Mouse (Mus musculus) activated CD4-positive, CD25-positive, alpha-beta regulatory T cell, adult 4 months (primary cell): ENCODE results near the gene Vmn1r35. TPM values are rescaled to one million over a fixed set of nuclear protein-coding genes. Genes with fewer than 3 reads are reported as not detected.
"Not testable (repeated sequence)": the region's sequence is repeated elsewhere in the genome, so short reads cannot be mapped to it uniquely, and the experiment has no call there.

Source experiments
- ATAC-seq: one replicate; pipeline ENCODE4 v1.8.0; 2017
- polyA plus RNA-seq, 2 experiments: library from polyadenylated mRNA; unstranded; fragments of 100-300 nt; shearing (Covaris generic); gene quantifications; one replicate each; pipeline ENCODE4 v1.2.1; 2017

Vmn1r35 gene
- polyA plus RNA-seq: not detected

- ATAC-seq: no peak
Observed at GRCm38 (mm10) chr6:66685806-66686205, at the start of gene Vmn1r35. Gene Vmn1r35, minus strand, starts transcription at chr6:66685906.

GRCm38 (mm10) chr6:66729082-66729481, 43.4 kb upstream of the Vmn1r35 start, which contains the start of gene Vmn1r37:
Gene Vmn1r37, plus strand, starts transcription at chr6:66729382.
- ATAC-seq: not testable (repeated sequence)

- not testable (repeated sequence) for ATAC-seq
Observed at GRCm38 (mm10) chr6:66719068-66719467, 33.4 kb upstream of the Vmn1r35 start, which contains the start of gene Vmn1r36. Gene Vmn1r36, minus strand, starts transcription at chr6:66719168.

- no peak for ATAC-seq
Observed at GRCm38 (mm10) chr6:66713854-66714253, 28.1 kb upstream of the Vmn1r35 start.

- no peak for ATAC-seq
Observed at GRCm38 (mm10) chr6:66708901-66709300, 23.2 kb upstream of the Vmn1r35 start.

- ATAC-seq: no peak
Observed at GRCm38 (mm10) chr6:66643779-66644178, 41.9 kb downstream of the Vmn1r35 start, which contains the start of gene Vmn1r34. Gene Vmn1r34, minus strand, starts transcription at chr6:66643879.

Other genes starting within 250 kb of the Vmn1r35 start
- 10 to 100 TPM; 39.9 to 50.4 TPM for gene Mad2l1, start 150.5 kb downstream of the Vmn1r35 start, polyA plus RNA-seq
- gene Vmn1r32, start 125.8 kb downstream of the Vmn1r35 start, polyA plus RNA-seq: not detected
- not detected for gene Vmn1r33, start 67.6 kb downstream of the Vmn1r35 start, polyA plus RNA-seq
- gene Vmn1r34, start 42.0 kb downstream of the Vmn1r35 start, polyA plus RNA-seq: not detected
- gene Vmn1r36, start 33.3 kb upstream of the Vmn1r35 start, polyA plus RNA-seq: not detected
- gene Vmn1r37, start 43.5 kb upstream of the Vmn1r35 start, polyA plus RNA-seq: not detected
- not detected for gene Vmn1r38, start 96.7 kb upstream of the Vmn1r35 start, polyA plus RNA-seq
- not detected for gene Vmn1r39, start 124.7 kb upstream of the Vmn1r35 start, polyA plus RNA-seq
- 10 to 100 TPM; 21.3 to 21.7 TPM for gene Gng12, start 210.5 kb upstream of the Vmn1r35 start, polyA plus RNA-seq